Mouse (Mus musculus): ENCODE measurements around the gene Nfe2. TPM values are rescaled to one million over a fixed set of nuclear protein-coding genes. Genes with fewer than 3 reads are reported as not detected.
A peak's percentile ranks its signal among the peaks of the same experiment; 100 is the strongest.
"Not testable (repeated sequence)": the region's sequence is repeated elsewhere in the genome, so short reads cannot be mapped to it uniquely, and the experiment has no call there.

The Nfe2 gene
- polyA plus RNA-seq, 1 experiment from 2014 or later, result 2.0 TPM

GRCm38 (mm10) chr15:103290417-103290816, 32.2 kb upstream of the Nfe2 start:
- H3K27ac ChIP-seq (replicated peaks), result no peak overlapping the region
- H3K4me1 ChIP-seq, result peaks cover 22% of the 10 kb centered on the region
- H3K36me3 ChIP-seq, result peaks cover 31% of the 10 kb centered on the region
- H3K4me2 ChIP-seq (replicated peaks), result no peak overlapping the region
- H3K9me3 ChIP-seq (replicated peaks), result no peaks in the 10 kb centered on the region
- H3K9ac ChIP-seq, result no peak overlapping the region
- no peak for ATAC-seq (ENCODE audit: insufficient number of reproducible peaks, low FRiP score, low TSS enrichment, low read depth)
- H3K4me3 ChIP-seq (replicated peaks), result no peak overlapping the region
- WGBS, result 75% methylated on average over 6 of the region's 6 CpGs
- H3K27me3 ChIP-seq, result no peaks in the 10 kb centered on the region

- H3K4me2 ChIP-seq (replicated peaks), result no peak overlapping the region
- no peak overlapping the region for H3K9ac ChIP-seq
- no peak overlapping the region for H3K4me3 ChIP-seq (replicated peaks)
- H3K27ac ChIP-seq (replicated peaks), result 0 out of 2 replicates have a peak overlapping the region, but pooled peaks have one; percentile 5
- WGBS, result 45% methylated on average over 5 of the region's 5 CpGs
- ATAC-seq (ENCODE audit: insufficient number of reproducible peaks, low FRiP score, low TSS enrichment, low read depth), result no peak
- H3K9me3 ChIP-seq (replicated peaks), result no peaks in the 10 kb centered on the region
- no peaks in the 10 kb centered on the region for H3K27me3 ChIP-seq
- peaks cover 27% of the 10 kb centered on the region for H3K4me1 ChIP-seq
- peaks cover 31% of the 10 kb centered on the region for H3K36me3 ChIP-seq
Measured at GRCm38 (mm10) chr15:103289600-103289999, 31.4 kb upstream of the Nfe2 start.

- Histone ChIP-seq H3K36me3 (peaks cover 5% of the 10 kb centered on the region), H3K4me2 (replicated peaks) (no peak overlapping the region), H3K27me3 (no peaks in the 10 kb centered on the region), H3K9ac (no peak overlapping the region), H3K4me3 (replicated peaks) (no peak overlapping the region), H3K27ac (replicated peaks) (peak overlapping the region; percentile 49), H3K9me3 (replicated peaks) (no peaks in the 10 kb centered on the region), H3K4me1 (peaks cover 27% of the 10 kb centered on the region)
- ATAC-seq (ENCODE audit: insufficient number of reproducible peaks, low FRiP score, low TSS enrichment, low read depth), result no peak
- WGBS, result 59% methylated on average over 1 of the region's 1 CpGs
Measured at GRCm38 (mm10) chr15:103285778-103286417, 27.7 kb upstream of the Nfe2 start.

GRCm38 (mm10) chr15:103284647-103285046, 26.4 kb upstream of the Nfe2 start:
- ATAC-seq (ENCODE audit: insufficient number of reproducible peaks, low FRiP score, low TSS enrichment, low read depth), result no peak
- Histone ChIP-seq H3K9me3 (replicated peaks) (no peaks in the 10 kb centered on the region), H3K4me3 (replicated peaks) (no peak overlapping the region), H3K4me1 (peaks cover 25% of the 10 kb centered on the region), H3K27me3 (no peaks in the 10 kb centered on the region), H3K4me2 (replicated peaks) (no peak overlapping the region), H3K36me3 (no peaks in the 10 kb centered on the region; the same call in 1 of the 2 replicates), H3K27ac (replicated peaks) (no peak overlapping the region), H3K9ac (no peak overlapping the region)
- WGBS, result 41% methylated on average over 2 of the region's 2 CpGs

GRCm38 (mm10) chr15:103284066-103284465, 25.9 kb upstream of the Nfe2 start:
- ATAC-seq (ENCODE audit: insufficient number of reproducible peaks, low FRiP score, low TSS enrichment, low read depth), result no peak
- 70% methylated on average over 3 of the region's 3 CpGs for WGBS
- Histone ChIP-seq H3K27ac (replicated peaks) (no peak overlapping the region), H3K4me1 (peaks cover 19% of the 10 kb centered on the region), H3K36me3 (no peaks in the 10 kb centered on the region; the same call in 1 of the 2 replicates), H3K9me3 (replicated peaks) (no peaks in the 10 kb centered on the region), H3K9ac (no peak overlapping the region), H3K4me3 (replicated peaks) (no peak overlapping the region), H3K4me2 (replicated peaks) (no peak overlapping the region), H3K27me3 (no peaks in the 10 kb centered on the region)

- H3K36me3 ChIP-seq, result no peaks in the 10 kb centered on the region; the same call in 1 of the 2 replicates
- no peak overlapping the region for H3K4me3 ChIP-seq (replicated peaks)
- H3K4me1 ChIP-seq, result peaks cover 18% of the 10 kb centered on the region
- H3K27ac ChIP-seq (replicated peaks), result no peak overlapping the region
- ATAC-seq (ENCODE audit: insufficient number of reproducible peaks, low FRiP score, low TSS enrichment, low read depth), result no peak
- no peak overlapping the region for H3K4me2 ChIP-seq (replicated peaks)
- no peaks in the 10 kb centered on the region for H3K27me3 ChIP-seq
- H3K9ac ChIP-seq, result no peak overlapping the region
- 92% methylated on average over 3 of the region's 3 CpGs for WGBS
- H3K9me3 ChIP-seq (replicated peaks), result no peaks in the 10 kb centered on the region
Measured at GRCm38 (mm10) chr15:103281465-103282205, 23.4 kb upstream of the Nfe2 start.

GRCm38 (mm10) chr15:103280817-103281464, 22.7 kb upstream of the Nfe2 start:
- Histone ChIP-seq H3K27ac (replicated peaks) (no peak overlapping the region), H3K9ac (no peak overlapping the region), H3K27me3 (no peaks in the 10 kb centered on the region), H3K4me1 (peaks cover 15% of the 10 kb centered on the region), H3K36me3 (no peaks in the 10 kb centered on the region), H3K9me3 (replicated peaks) (no peaks in the 10 kb centered on the region), H3K4me3 (replicated peaks) (no peak overlapping the region), H3K4me2 (replicated peaks) (no peak overlapping the region)
- no peak for ATAC-seq (ENCODE audit: insufficient number of reproducible peaks, low FRiP score, low TSS enrichment, low read depth)
- WGBS, result 65% methylated on average over 3 of the region's 3 CpGs

- 52% methylated on average over 3 of the region's 3 CpGs for WGBS
- H3K4me1 ChIP-seq, result peaks cover 3% of the 10 kb centered on the region
Measured at GRCm38 (mm10) chr15:103279750-103280149, 21.5 kb upstream of the Nfe2 start.

GRCm38 (mm10) chr15:103277949-103278348, 19.7 kb upstream of the Nfe2 start:
- Histone ChIP-seq H3K4me1 (peaks cover 15% of the 10 kb centered on the region), H3K27me3 (no peaks in the 10 kb centered on the region), H3K36me3 (no peaks in the 10 kb centered on the region), H3K4me3 (replicated peaks) (no peak overlapping the region), H3K9me3 (replicated peaks) (no peaks in the 10 kb centered on the region), H3K9ac (no peak overlapping the region), H3K4me2 (replicated peaks) (no peak overlapping the region), H3K27ac (replicated peaks) (no peak overlapping the region)
- no peak for ATAC-seq (ENCODE audit: insufficient number of reproducible peaks, low FRiP score, low TSS enrichment, low read depth)
- 47% methylated on average over 7 of the region's 7 CpGs for WGBS

More at GRCm38 (mm10) chr15:103279750-103280149, 21.5 kb upstream of the Nfe2 start:
- no peak overlapping the region for H3K4me2 ChIP-seq (replicated peaks)
- H3K36me3 ChIP-seq, result no peaks in the 10 kb centered on the region
- no peak overlapping the region for H3K27ac ChIP-seq (replicated peaks)
- no peaks in the 10 kb centered on the region for H3K27me3 ChIP-seq
- H3K9ac ChIP-seq, result no peak overlapping the region
- no peak overlapping the region for H3K4me3 ChIP-seq (replicated peaks)
- H3K9me3 ChIP-seq (replicated peaks), result no peaks in the 10 kb centered on the region
- ATAC-seq (ENCODE audit: insufficient number of reproducible peaks, low FRiP score, low TSS enrichment, low read depth), result no peak

GRCm38 (mm10) chr15:103275943-103276342, 17.7 kb upstream of the Nfe2 start:
- not testable (repeated sequence) for H3K27me3 ChIP-seq; H3K9me3 ChIP-seq (replicated peaks); H3K4me3 ChIP-seq (replicated peaks); H3K27ac ChIP-seq (replicated peaks); H3K9ac ChIP-seq; ATAC-seq (ENCODE audit: insufficient number of reproducible peaks, low FRiP score, low TSS enrichment, low read depth); H3K36me3 ChIP-seq; H3K4me2 ChIP-seq (replicated peaks)
- H3K4me1 ChIP-seq, result peaks cover 15% of the 10 kb centered on the region
- WGBS, result 91% methylated on average over 3 of the region's 3 CpGs

Measured in embryonic facial prominence, embryonic 15.5 days (tissue).